Mouse (Mus musculus): Measurements from ENCODE around the gene Ust. TPM values are rescaled to one million over a fixed set of nuclear protein-coding genes. Genes with fewer than 3 reads are reported as not detected.

The Ust gene
- polyA plus RNA-seq, 1 experiment from 2014 or later, result 5.9 TPM

DNA sequence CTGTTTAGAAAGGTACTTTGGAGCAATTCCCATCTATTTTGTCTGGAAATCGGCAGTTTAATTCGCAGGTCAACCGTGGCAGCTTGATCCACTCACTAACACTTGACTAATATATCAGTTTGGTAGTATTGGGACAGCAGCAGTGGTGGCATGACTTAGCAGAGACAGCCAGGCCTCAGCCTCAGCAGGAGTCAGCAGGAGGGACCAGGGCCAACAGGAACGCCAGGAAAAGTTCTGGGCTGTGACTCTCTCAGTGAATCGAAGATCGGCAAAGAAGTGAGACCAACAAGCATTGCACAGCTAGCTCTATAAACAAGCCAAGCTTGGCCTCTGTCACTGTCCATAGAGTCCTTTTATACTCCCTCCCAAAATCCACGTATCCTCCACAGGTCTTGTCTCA is 168.0 kb downstream of the Ust start:
- Histone ChIP-seq H3K27me3 (ENCODE audit: control insufficient read depth, insufficient read depth, low read length) (no peaks in the 10 kb centered on the region), H3K4me2 (ENCODE audit: low read depth, severe bottlenecking) (no peak overlapping the region), H3K9ac (ENCODE audit: low read length) (no peak overlapping the region), H3K36me3 (ENCODE audit: control insufficient read depth, insufficient read depth, low read length) (no peaks in the 10 kb centered on the region), H3K9me3 (ENCODE audit: control insufficient read depth, low read length) (no peaks in the 10 kb centered on the region), H3K4me3 (ENCODE audit: low read depth, low read length) (no peak overlapping the region), H3K4me1 (ENCODE audit: control insufficient read depth, insufficient read depth, low read length) (no peaks in the 10 kb centered on the region), H3K27ac (replicated peaks; ENCODE audit: low read depth, low read length) (no peak overlapping the region)
- ATAC-seq (ENCODE audit: insufficient number of reproducible peaks, low FRiP score, low TSS enrichment, low read depth) (no peak), DNase-seq (ENCODE audit: low spot score) (no peak)
- WGBS, result 92% methylated on average over 7 of the region's 7 CpGs

GRCm38 (mm10) chr10:8347497-8347896 is 171.1 kb downstream of the Ust start:
- no peak overlapping the region for H3K4me2 ChIP-seq (ENCODE audit: low read depth, severe bottlenecking)
- no peaks in the 10 kb centered on the region for H3K27me3 ChIP-seq (ENCODE audit: control insufficient read depth, insufficient read depth, low read length)
- no peaks in the 10 kb centered on the region for H3K36me3 ChIP-seq (ENCODE audit: control insufficient read depth, insufficient read depth, low read length)
- H3K4me1 ChIP-seq (ENCODE audit: control insufficient read depth, insufficient read depth, low read length), result peaks cover 3% of the 10 kb centered on the region; the same call in 1 of the 2 replicates
- DNase-seq (ENCODE audit: low spot score) (no peak), ATAC-seq (ENCODE audit: insufficient number of reproducible peaks, low FRiP score, low TSS enrichment, low read depth) (no peak)
- H3K9ac ChIP-seq (ENCODE audit: low read length), result no peak overlapping the region
- no peaks in the 10 kb centered on the region for H3K9me3 ChIP-seq (ENCODE audit: control insufficient read depth, low read length)
- H3K27ac ChIP-seq (replicated peaks; ENCODE audit: low read depth, low read length), result no peak overlapping the region
- no peak overlapping the region for H3K4me3 ChIP-seq (ENCODE audit: low read depth, low read length)
- WGBS, result 55% methylated on average over 5 of the region's 5 CpGs

DNA sequence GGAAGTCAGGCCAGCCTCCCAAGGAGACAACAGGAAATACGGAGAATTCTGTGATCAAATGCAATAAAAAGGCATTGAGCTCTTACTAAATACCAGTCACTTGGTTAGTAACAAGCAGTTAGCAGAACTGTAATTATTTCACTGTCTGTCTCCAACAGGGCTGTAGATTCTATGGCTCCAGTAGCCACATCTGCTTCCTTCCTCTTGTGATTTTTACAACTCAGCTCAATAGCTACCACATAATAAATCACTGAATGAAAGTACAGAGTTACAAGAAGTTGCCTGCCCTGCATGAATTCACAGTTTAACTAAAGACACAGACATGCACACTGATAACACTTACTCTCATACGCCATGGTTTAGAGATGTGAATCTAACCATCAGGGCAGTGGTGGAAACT is 176.1 kb downstream of the Ust start:
- Histone ChIP-seq H3K9me3 (ENCODE audit: control insufficient read depth, low read length) (no peaks in the 10 kb centered on the region), H3K27me3 (ENCODE audit: control insufficient read depth, insufficient read depth, low read length) (no peaks in the 10 kb centered on the region), H3K4me2 (ENCODE audit: low read depth, severe bottlenecking) (no peak overlapping the region), H3K4me3 (ENCODE audit: low read depth, low read length) (no peak overlapping the region), H3K9ac (ENCODE audit: low read length) (no peak overlapping the region), H3K36me3 (ENCODE audit: control insufficient read depth, insufficient read depth, low read length) (no peaks in the 10 kb centered on the region), H3K27ac (replicated peaks; ENCODE audit: low read depth, low read length) (no peak overlapping the region), H3K4me1 (ENCODE audit: control insufficient read depth, insufficient read depth, low read length) (peaks cover 3% of the 10 kb centered on the region; the same call in 1 of the 2 replicates)
- 52% methylated on average over 2 of the region's 2 CpGs for WGBS
- no peak for DNase-seq (ENCODE audit: low spot score)
- no peak for ATAC-seq (ENCODE audit: insufficient number of reproducible peaks, low FRiP score, low TSS enrichment, low read depth)

DNA sequence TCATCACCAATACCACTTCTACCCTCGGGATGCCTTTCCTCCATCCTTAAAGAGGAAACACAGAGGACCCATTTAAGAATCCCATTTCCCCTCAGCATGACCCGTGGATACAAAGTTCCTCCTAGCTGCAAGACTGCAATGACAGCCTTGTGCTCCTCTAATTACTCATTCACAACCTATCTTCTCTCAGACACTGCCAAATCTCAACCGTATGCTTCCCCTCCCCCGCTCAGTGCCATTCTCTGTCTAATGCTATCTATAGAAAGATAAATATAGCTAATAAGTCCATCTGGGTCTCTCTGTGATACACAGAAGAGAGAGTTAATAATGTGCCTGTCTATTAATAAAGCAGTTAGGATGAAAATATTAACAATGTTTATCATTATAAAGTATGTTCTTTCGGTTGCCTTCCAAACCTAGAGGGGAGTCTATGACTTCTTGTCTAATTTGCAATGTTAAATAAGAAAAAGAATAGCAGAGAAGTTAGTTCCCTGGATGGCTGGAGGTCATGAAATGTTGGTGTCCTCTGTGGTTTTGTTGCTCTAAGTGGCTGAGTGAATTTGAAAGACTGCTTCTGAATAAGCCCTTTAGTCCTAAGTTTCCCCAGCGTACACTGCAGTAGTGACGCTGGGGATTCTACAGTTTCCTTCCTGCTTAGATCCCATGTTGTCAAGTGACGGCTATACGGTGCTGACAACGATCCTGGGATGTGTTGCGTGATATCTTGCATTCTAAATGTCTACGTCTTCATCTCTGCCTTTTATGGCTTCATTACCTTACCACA is 178.8 kb downstream of the Ust start:
- DNase-seq (ENCODE audit: low spot score), result no peak
- no peak overlapping the region for H3K27ac ChIP-seq (replicated peaks; ENCODE audit: low read depth, low read length)
- ATAC-seq (ENCODE audit: insufficient number of reproducible peaks, low FRiP score, low TSS enrichment, low read depth), result no peak

DNA sequence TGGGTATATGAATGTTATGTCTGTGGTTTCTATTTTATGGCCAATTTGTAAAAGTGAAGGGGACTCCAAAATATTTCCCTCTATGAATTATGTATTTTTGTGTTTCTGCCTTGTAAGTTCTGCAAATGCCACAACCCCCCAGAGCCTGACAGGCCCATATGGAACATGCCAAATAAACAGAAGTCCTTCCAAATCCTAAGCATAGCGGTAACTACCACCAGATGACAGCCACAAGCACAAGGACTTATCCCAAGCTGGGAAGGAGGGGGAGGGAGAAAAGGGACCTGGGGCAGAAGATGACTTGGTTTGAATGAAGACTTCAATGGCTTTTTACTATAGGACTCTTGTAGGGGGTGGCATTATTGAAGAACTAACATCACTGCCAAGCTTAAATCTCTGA is 182.0 kb downstream of the Ust start:
- WGBS, result 79% methylated on average over 1 of the region's 1 CpGs
- Histone ChIP-seq H3K4me2 (ENCODE audit: low read depth, severe bottlenecking) (no peak overlapping the region), H3K9ac (ENCODE audit: low read length) (no peak overlapping the region), H3K36me3 (ENCODE audit: control insufficient read depth, insufficient read depth, low read length) (no peaks in the 10 kb centered on the region), H3K27me3 (ENCODE audit: control insufficient read depth, insufficient read depth, low read length) (no peaks in the 10 kb centered on the region), H3K9me3 (ENCODE audit: control insufficient read depth, low read length) (no peaks in the 10 kb centered on the region), H3K27ac (replicated peaks; ENCODE audit: low read depth, low read length) (no peak overlapping the region), H3K4me1 (ENCODE audit: control insufficient read depth, insufficient read depth, low read length) (no peaks in the 10 kb centered on the region), H3K4me3 (ENCODE audit: low read depth, low read length) (no peak overlapping the region)
- ATAC-seq (ENCODE audit: insufficient number of reproducible peaks, low FRiP score, low TSS enrichment, low read depth) (no peak), DNase-seq (ENCODE audit: low spot score) (no peak)

More for the DNA sequence above, 178.8 kb downstream of the Ust start:
- Histone ChIP-seq H3K9ac (ENCODE audit: low read length) (no peak overlapping the region), H3K4me3 (ENCODE audit: low read depth, low read length) (no peak overlapping the region), H3K9me3 (ENCODE audit: control insufficient read depth, low read length) (no peaks in the 10 kb centered on the region), H3K4me2 (ENCODE audit: low read depth, severe bottlenecking) (no peak overlapping the region), H3K4me1 (ENCODE audit: control insufficient read depth, insufficient read depth, low read length) (peaks cover 3% of the 10 kb centered on the region; the same call in 1 of the 2 replicates), H3K36me3 (ENCODE audit: control insufficient read depth, insufficient read depth, low read length) (no peaks in the 10 kb centered on the region), H3K27me3 (ENCODE audit: control insufficient read depth, insufficient read depth, low read length) (no peaks in the 10 kb centered on the region)
- WGBS, result 90% methylated on average over 12 of the region's 12 CpGs

GRCm38 (mm10) chr10:8330958-8331357 is 187.7 kb downstream of the Ust start:
- 88% methylated on average over 5 of the region's 5 CpGs for WGBS
- ATAC-seq (ENCODE audit: insufficient number of reproducible peaks, low FRiP score, low TSS enrichment, low read depth) (no peak), DNase-seq (ENCODE audit: low spot score) (no peak)
- H3K9ac ChIP-seq (ENCODE audit: low read length), result no peak overlapping the region
- no peaks in the 10 kb centered on the region for H3K4me1 ChIP-seq (ENCODE audit: control insufficient read depth, insufficient read depth, low read length)
- no peaks in the 10 kb centered on the region for H3K27me3 ChIP-seq (ENCODE audit: control insufficient read depth, insufficient read depth, low read length)
- H3K27ac ChIP-seq (replicated peaks; ENCODE audit: low read depth, low read length), result no peak overlapping the region
- no peak overlapping the region for H3K4me2 ChIP-seq (ENCODE audit: low read depth, severe bottlenecking)
- H3K9me3 ChIP-seq (ENCODE audit: control insufficient read depth, low read length), result no peaks in the 10 kb centered on the region
- H3K4me3 ChIP-seq (ENCODE audit: low read depth, low read length), result no peak overlapping the region
- H3K36me3 ChIP-seq (ENCODE audit: control insufficient read depth, insufficient read depth, low read length), result no peaks in the 10 kb centered on the region

- H3K27me3 ChIP-seq (ENCODE audit: control insufficient read depth, insufficient read depth, low read length), result no peaks in the 10 kb centered on the region
- H3K4me1 ChIP-seq (ENCODE audit: control insufficient read depth, insufficient read depth, low read length), result no peaks in the 10 kb centered on the region
- H3K9me3 ChIP-seq (ENCODE audit: control insufficient read depth, low read length), result no peaks in the 10 kb centered on the region
- no peak for DNase-seq (ENCODE audit: low spot score)
- 86% methylated on average over 8 of the region's 8 CpGs for WGBS
- H3K4me3 ChIP-seq (ENCODE audit: low read depth, low read length), result no peak overlapping the region
- no peaks in the 10 kb centered on the region for H3K36me3 ChIP-seq (ENCODE audit: control insufficient read depth, insufficient read depth, low read length)
- H3K4me2 ChIP-seq (ENCODE audit: low read depth, severe bottlenecking), result no peak overlapping the region
- no peak overlapping the region for H3K9ac ChIP-seq (ENCODE audit: low read length)
- ATAC-seq (ENCODE audit: insufficient number of reproducible peaks, low FRiP score, low TSS enrichment, low read depth), result no peak
- no peak overlapping the region for H3K27ac ChIP-seq (replicated peaks; ENCODE audit: low read depth, low read length)
These were observed 188.6 kb downstream of the Ust start for GRCm38 (mm10) chr10:8330006-8330405.

GRCm38 (mm10) chr10:8323304-8323765 is 195.3 kb downstream of the Ust start:
- ATAC-seq (ENCODE audit: insufficient number of reproducible peaks, low FRiP score, low TSS enrichment, low read depth), result no peak
- peak; percentile 83 for DNase-seq (ENCODE audit: low spot score)
- WGBS, result 51% methylated on average over 2 of the region's 2 CpGs
- no peak overlapping the region for H3K9ac ChIP-seq (ENCODE audit: low read length)
- no peak overlapping the region for H3K27ac ChIP-seq (replicated peaks; ENCODE audit: low read depth, low read length)
- H3K9me3 ChIP-seq (ENCODE audit: control insufficient read depth, low read length), result no peaks in the 10 kb centered on the region
- no peak overlapping the region for H3K4me2 ChIP-seq (ENCODE audit: low read depth, severe bottlenecking)
- no peak overlapping the region for H3K4me3 ChIP-seq (ENCODE audit: low read depth, low read length)
- no peaks in the 10 kb centered on the region for H3K27me3 ChIP-seq (ENCODE audit: control insufficient read depth, insufficient read depth, low read length)
- no peaks in the 10 kb centered on the region for H3K4me1 ChIP-seq (ENCODE audit: control insufficient read depth, insufficient read depth, low read length)
- no peaks in the 10 kb centered on the region for H3K36me3 ChIP-seq (ENCODE audit: control insufficient read depth, insufficient read depth, low read length)

GRCm38 (mm10) chr10:8320771-8321170 is 197.9 kb downstream of the Ust start:
- no peaks in the 10 kb centered on the region for H3K27me3 ChIP-seq (ENCODE audit: control insufficient read depth, insufficient read depth, low read length)
- H3K4me2 ChIP-seq (ENCODE audit: low read depth, severe bottlenecking), result no peak overlapping the region
- ATAC-seq (ENCODE audit: insufficient number of reproducible peaks, low FRiP score, low TSS enrichment, low read depth) (no peak), DNase-seq (ENCODE audit: low spot score) (no peak)
- no peaks in the 10 kb centered on the region for H3K36me3 ChIP-seq (ENCODE audit: control insufficient read depth, insufficient read depth, low read length)
- no peaks in the 10 kb centered on the region for H3K9me3 ChIP-seq (ENCODE audit: control insufficient read depth, low read length)
- no peak overlapping the region for H3K4me3 ChIP-seq (ENCODE audit: low read depth, low read length)
- H3K4me1 ChIP-seq (ENCODE audit: control insufficient read depth, insufficient read depth, low read length), result no peaks in the 10 kb centered on the region
- H3K9ac ChIP-seq (ENCODE audit: low read length), result no peak overlapping the region
- H3K27ac ChIP-seq (replicated peaks; ENCODE audit: low read depth, low read length), result no peak overlapping the region

Measured in limb, embryonic 11.5 days (tissue).